Mouse (Mus musculus) stomach, embryonic 14.5 days (tissue): ENCODE results near the gene Tecpr2. TPM values are rescaled to one million over a fixed set of nuclear protein-coding genes. Genes with fewer than 3 reads are reported as not detected.

Source experiments
- ATAC-seq: fragments of 200-750 bp; cut with Nextera tagmentation; 2 replicates; pipeline ENCODE4 v1.8.0; 2017; ENCODE audit warnings: low read depth, moderate TSS enrichment; ENCODE audit not compliant: insufficient number of reproducible peaks, insufficient read depth, low FRiP score
- H3K27ac ChIP-seq: fragments of 300-500 bp; sonication (generic); 2 replicates; pipeline ENCODE4 v1.5.1; 2014; ENCODE audit warnings: mild to moderate bottlenecking, low read length, moderate library complexity, mixed read lengths
- H3K27me3 ChIP-seq: fragments of 300-500 bp; sonication (generic); 2 replicates; pipeline ENCODE4 v1.6.1; 2014; ENCODE audit warnings: low read length, control low read depth, mixed read lengths; ENCODE audit not compliant: control insufficient read depth, insufficient read depth
- H3K36me3 ChIP-seq: fragments of 300-500 bp; sonication (generic); 2 replicates; pipeline ENCODE4 v1.6.1; 2014; ENCODE audit warnings: mild to moderate bottlenecking, control low read depth, low read length, moderate library complexity, mixed read lengths; ENCODE audit not compliant: control insufficient read depth, insufficient read depth
- H3K4me1 ChIP-seq: fragments of 300-500 bp; sonication (generic); 2 replicates; pipeline ENCODE4 v1.6.1; 2014; ENCODE audit warnings: low read length, control low read depth, mixed read lengths; ENCODE audit not compliant: control insufficient read depth, insufficient read depth
- H3K4me2 ChIP-seq: fragments of 300-500 bp; sonication (generic); replicated peaks from 2 replicates; pipeline ENCODE4 v1.6.1; 2014; ENCODE audit warnings: low read depth, low read length, control low read depth
- H3K4me3 ChIP-seq: fragments of 300-500 bp; sonication (generic); 2 replicates; pipeline ENCODE4 v1.5.1; 2014; ENCODE audit warnings: low read depth, low read length, control low read depth
- H3K9ac ChIP-seq: fragments of 300-500 bp; sonication (generic); replicated peaks from 2 replicates; pipeline ENCODE4 v1.6.1; 2014; ENCODE audit warnings: low read depth, mild to moderate bottlenecking, control low read depth, low read length, moderate library complexity, mixed read lengths
- H3K9me3 ChIP-seq: fragments of 300-500 bp; sonication (generic); 2 replicates; pipeline ENCODE4 v1.6.1; 2016; ENCODE audit warnings: low read depth, low read length, control low read depth; ENCODE audit not compliant: control insufficient read depth
- WGBS: fragments of 180-500 bp; shearing (Covaris S2); extraction: QIAGEN DNeasy Blood & Tissue Kit; methylation state at CpG from one replicate; pipeline ENCODE4 v1.1.7; 2014; 5-methylcytosine and 5-hydroxymethylcytosine counted together
- polyA plus RNA-seq: library from polyadenylated mRNA; unstranded; fragments of >200 nt; fragmentation: Nextera tagmentation; extraction: Ambion mirVana; gene quantifications from 2 replicates; pipeline ENCODE4 v1.2.1, GENCODE M21; 2014

The Tecpr2 gene
- polyA plus RNA-seq, 1 experiment from 2014 or later = 3.8 TPM

DNA sequence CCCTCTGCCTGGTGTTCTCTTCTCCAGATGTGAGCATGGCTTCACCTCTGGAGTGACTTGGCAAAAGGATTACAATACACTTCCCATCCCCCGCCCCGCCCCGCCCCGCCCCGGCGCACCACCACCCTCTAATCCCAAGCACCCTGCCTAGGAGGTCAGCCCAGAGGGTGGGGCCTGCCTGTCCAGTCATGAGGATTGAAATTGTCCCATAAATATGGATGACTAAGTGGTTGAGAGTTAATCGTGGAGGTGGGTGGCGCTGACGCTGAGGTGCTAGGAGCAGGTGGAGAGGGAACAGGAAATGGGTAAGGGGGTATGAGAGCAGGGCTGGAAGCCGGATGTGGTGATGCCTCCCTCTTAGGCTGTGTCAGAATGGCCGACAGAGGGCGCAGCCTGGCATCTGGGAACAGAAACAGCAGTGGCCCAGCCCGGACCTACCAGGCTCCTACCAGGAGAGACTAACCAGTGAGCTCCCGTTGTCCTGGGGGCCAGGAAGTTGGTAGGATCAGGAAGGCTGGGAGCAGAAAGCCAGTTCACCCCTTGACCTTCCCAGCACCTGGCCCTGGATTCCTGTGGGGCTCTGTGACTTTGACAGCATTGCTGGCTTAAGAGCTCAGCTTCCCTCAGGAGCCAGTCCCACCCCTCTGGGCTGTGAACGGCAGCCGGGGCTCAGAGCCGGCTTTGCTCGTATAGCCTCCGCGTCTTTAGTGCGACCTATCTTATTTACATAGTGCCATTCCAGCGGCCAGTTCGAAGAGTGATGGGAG, 102.5 kb downstream of the Tecpr2 start:
- H3K4me2 ChIP-seq = peak overlapping the region; percentile 54
- peaks cover 9% of the 10 kb centered on the region; the same call in 1 of the 2 replicates for H3K4me1 ChIP-seq
- H3K36me3 ChIP-seq = no peaks in the 10 kb centered on the region
- 5% methylated on average over 23 of the region's 23 CpGs for WGBS
- H3K4me3 ChIP-seq = peak overlapping the region; percentile 37
- no peaks in the 10 kb centered on the region for H3K9me3 ChIP-seq
- peak overlapping the region; percentile 62; the same call in 1 of the 2 replicates for H3K27ac ChIP-seq
- H3K27me3 ChIP-seq = no peaks in the 10 kb centered on the region
- H3K9ac ChIP-seq = 0 out of 2 replicates have a peak overlapping the region, but pooled peaks have one; percentile 11
- peak; percentile 89 for ATAC-seq

DNA sequence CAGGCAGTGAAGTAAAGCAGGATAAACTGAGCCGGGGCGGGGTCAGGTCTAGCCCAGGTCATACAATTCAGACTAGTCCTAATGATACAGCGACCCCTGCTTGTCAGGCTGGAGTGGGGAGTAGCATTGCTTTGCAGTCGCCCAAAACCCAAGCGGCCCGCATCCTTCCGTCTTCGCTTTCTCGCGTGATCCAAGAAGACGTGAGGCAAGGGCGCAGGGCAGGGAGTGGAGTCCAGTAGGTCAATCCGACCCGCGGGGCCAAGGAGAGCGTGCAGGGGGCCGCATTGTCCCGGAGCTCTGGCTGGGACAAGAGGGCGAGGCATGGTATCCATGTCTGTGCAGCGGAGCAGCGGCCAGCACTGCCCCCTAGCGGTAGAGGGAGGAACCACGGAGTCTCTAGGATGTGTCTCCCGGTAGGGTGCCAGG, 103.1 kb downstream of the Tecpr2 start:
- H3K36me3 ChIP-seq = no peaks in the 10 kb centered on the region
- H3K27ac ChIP-seq = peak overlapping the region; percentile 62; the same call in 1 of the 2 replicates
- peak overlapping the region; percentile 37 for H3K4me3 ChIP-seq
- H3K9ac ChIP-seq = 0 out of 2 replicates have a peak overlapping the region, but pooled peaks have one; percentile 36
- H3K4me1 ChIP-seq = peaks cover 9% of the 10 kb centered on the region; the same call in 1 of the 2 replicates
- peak overlapping the region; percentile 54 for H3K4me2 ChIP-seq
- H3K27me3 ChIP-seq = no peaks in the 10 kb centered on the region
- ATAC-seq = peak; percentile 88
- H3K9me3 ChIP-seq = no peaks in the 10 kb centered on the region
- WGBS = under 1% methylated on average over 21 of the region's 24 CpGs

DNA sequence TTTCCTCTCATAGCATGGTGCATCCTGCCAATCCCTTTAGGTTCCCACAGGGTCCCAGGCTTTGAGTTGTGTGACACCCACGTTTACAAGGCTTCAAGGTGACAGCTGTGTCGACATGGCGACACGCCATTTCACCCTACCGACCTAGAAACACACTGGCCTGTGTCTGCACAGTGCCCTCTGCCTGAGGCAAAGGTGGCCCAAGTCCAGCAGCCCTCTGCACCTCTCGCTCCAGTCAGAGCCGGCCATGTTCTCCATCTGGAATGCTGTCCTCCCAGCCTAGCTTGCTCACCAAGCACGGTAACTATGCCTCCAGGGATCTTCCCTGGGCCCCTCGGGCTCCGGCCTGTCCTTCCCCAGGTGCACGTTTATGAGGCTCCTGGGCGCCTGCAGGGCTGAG, 103.7 kb downstream of the Tecpr2 start:
- Histone ChIP-seq H3K27me3 (no peaks in the 10 kb centered on the region), H3K27ac (no peak overlapping the region), H3K4me2 (peak overlapping the region; percentile 54; the same call in 1 of the 2 replicates), H3K4me3 (peak overlapping the region; percentile 37; the same call in 1 of the 2 replicates), H3K9me3 (no peaks in the 10 kb centered on the region), H3K4me1 (peaks cover 9% of the 10 kb centered on the region; the same call in 1 of the 2 replicates), H3K36me3 (no peaks in the 10 kb centered on the region), H3K9ac (no peak overlapping the region)
- 82% methylated on average over 12 of the region's 12 CpGs for WGBS
- ATAC-seq = no peak

DNA sequence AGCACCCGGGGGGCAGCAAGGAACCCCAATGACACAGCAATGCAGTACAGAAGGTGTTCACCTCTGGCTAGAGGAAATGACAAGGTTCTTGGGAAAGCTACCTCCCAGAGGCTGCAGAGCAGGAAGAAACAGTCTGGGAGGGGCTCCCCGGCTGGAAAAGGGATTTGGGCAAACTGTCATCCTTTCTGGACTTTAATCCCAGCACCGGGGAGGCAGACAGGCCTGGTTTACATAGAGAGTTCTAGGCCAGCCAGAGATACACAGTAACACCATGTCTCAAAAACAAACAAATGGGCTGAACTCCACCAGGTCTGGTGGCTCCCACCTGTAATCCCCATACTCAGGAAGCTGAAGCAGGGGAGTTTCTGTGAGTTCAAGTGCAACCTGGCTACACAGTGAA, 104.2 kb downstream of the Tecpr2 start:
- H3K36me3 ChIP-seq = no peaks in the 10 kb centered on the region
- 70% methylated on average over 3 of the region's 3 CpGs for WGBS
- H3K4me1 ChIP-seq = peaks cover 9% of the 10 kb centered on the region; the same call in 1 of the 2 replicates
- H3K4me2 ChIP-seq = no peak overlapping the region
- no peak overlapping the region for H3K4me3 ChIP-seq
- ATAC-seq = no peak
- H3K27me3 ChIP-seq = no peaks in the 10 kb centered on the region
- H3K9ac ChIP-seq = no peak overlapping the region
- no peaks in the 10 kb centered on the region for H3K9me3 ChIP-seq
- H3K27ac ChIP-seq = no peak overlapping the region

DNA sequence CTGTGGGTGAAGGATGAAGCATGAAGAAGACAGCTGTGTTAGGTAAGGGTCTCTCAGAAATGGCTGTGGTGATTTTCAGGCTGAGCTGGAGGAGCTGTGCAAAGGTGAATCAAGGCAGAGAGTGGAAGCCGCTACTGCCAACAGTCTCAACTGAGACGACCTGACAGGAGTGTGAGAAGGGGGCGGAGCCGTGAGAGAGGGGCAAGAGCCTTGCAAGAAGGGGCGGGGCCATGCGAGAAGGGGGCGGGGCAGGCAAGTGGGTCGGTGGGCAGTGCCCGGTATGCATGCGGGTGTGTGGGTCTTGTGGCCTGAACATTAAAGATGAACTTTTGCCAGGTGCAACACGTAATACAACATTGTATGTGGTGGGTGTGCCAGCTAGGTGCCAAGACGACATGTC, 105.6 kb downstream of the Tecpr2 start:
- Histone ChIP-seq H3K36me3 (no peaks in the 10 kb centered on the region), H3K9me3 (no peaks in the 10 kb centered on the region), H3K9ac (no peak overlapping the region), H3K4me2 (no peak overlapping the region), H3K4me1 (peaks cover 9% of the 10 kb centered on the region; the same call in 1 of the 2 replicates), H3K4me3 (no peak overlapping the region), H3K27me3 (no peaks in the 10 kb centered on the region), H3K27ac (no peak overlapping the region)
- no peak for ATAC-seq
- WGBS = 24% methylated on average over 12 of the region's 12 CpGs

DNA sequence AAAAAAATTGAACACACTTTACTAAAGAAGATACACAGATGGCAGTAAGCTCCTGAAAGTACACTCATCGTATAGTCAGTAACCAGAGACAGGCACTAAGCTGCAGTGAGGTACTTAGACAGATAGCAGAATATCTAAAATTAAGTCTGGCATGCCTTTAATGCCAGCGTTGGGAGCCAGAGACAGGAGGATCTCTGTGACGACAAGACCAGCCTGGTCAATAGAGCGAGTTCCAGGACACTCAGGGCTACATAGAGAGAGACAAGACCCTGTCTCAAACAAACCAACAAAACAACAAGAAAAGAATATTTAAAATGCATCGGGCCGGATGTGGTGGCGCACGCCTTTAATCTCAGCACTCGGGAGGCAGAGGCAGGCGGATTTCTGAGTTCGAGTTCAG, 109.0 kb downstream of the Tecpr2 start:
- Histone ChIP-seq H3K9me3 (no peaks in the 10 kb centered on the region), H3K9ac (no peak overlapping the region), H3K4me3 (no peak overlapping the region), H3K27ac (no peak overlapping the region), H3K4me2 (no peak overlapping the region), H3K36me3 (no peaks in the 10 kb centered on the region), H3K4me1 (no peaks in the 10 kb centered on the region), H3K27me3 (no peaks in the 10 kb centered on the region)
- no peak for ATAC-seq
- WGBS = 96% methylated on average over 11 of the region's 11 CpGs

DNA sequence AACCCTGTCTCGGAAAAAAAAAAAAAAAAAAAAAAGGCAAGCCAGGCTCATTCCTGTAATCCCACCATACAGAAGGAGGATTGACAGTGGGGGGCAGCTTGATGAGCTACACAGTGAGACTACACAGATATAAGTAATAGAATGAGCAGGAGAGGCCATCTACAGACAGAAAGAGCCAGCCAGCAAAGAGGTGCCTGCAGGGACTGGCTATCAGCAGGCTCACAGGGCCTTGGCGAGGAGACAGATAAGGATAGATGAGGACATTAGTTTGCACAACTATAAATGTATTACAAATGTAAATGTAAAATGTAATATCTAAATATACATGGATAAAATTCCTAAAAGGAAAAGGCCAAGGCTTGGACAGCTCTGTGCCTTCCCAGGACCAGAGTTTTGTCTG, 110.8 kb downstream of the Tecpr2 start:
- WGBS = 70% methylated on average over 2 of the region's 2 CpGs
- Histone ChIP-seq H3K9me3 (no peaks in the 10 kb centered on the region), H3K36me3 (no peaks in the 10 kb centered on the region), H3K4me3 (no peak overlapping the region), H3K27ac (no peak overlapping the region), H3K4me1 (no peaks in the 10 kb centered on the region), H3K4me2 (no peak overlapping the region), H3K9ac (no peak overlapping the region), H3K27me3 (no peaks in the 10 kb centered on the region)
- ATAC-seq = no peak

DNA sequence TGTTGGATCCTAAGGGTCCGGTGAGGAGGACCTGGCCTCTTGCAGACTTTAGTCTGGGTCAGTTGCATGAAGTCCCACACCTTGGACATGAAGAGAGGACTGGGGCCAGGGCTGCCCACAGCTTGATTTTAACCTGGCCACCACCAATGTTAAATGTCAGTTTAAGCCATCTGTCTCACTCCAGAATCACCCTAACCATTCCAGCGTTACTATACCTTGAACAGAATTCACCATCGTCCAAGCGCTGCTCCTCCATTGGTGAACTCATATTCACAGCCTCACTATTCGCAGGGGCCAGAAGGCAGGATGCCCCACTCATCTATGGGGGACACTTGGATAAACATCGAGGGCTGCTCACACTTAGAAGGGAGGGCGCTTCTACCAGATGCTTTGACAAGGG, 111.9 kb downstream of the Tecpr2 start:
- Histone ChIP-seq H3K27ac (no peak overlapping the region), H3K9ac (no peak overlapping the region), H3K4me1 (peaks cover 2% of the 10 kb centered on the region; the same call in 1 of the 2 replicates), H3K27me3 (no peaks in the 10 kb centered on the region), H3K36me3 (no peaks in the 10 kb centered on the region), H3K9me3 (no peaks in the 10 kb centered on the region), H3K4me2 (no peak overlapping the region), H3K4me3 (no peak overlapping the region)
- WGBS = 95% methylated on average over 7 of the region's 7 CpGs
- no peak for ATAC-seq
